ENCODE assay signal across 8 mouse cellular contexts in genomic region chr8:106135672-106136071, GRCm38 (mm10). TPM values are rescaled to one million over a fixed set of nuclear protein-coding genes. Genes with fewer than 3 reads are reported as not detected.
DNase-seq lines count a peak whose midpoint lies in the region; ATAC-seq and TF ChIP-seq lines count a peak whose summit lies in the region.

No protein-coding gene starts in this region.

- 3% methylated on average over 19 of the region's 19 CpGs for WGBS in heart, embryonic 11.5 days (ENCODE audit: insufficient replicate concordance)
- WGBS in intestine, embryonic 15.5 days: 4% methylated on average over 19 of the region's 19 CpGs

- no peak for TF ChIP-seq CTCF in MEL (IDR thresholded peaks at IDR 0.05 in 2 of 3, conservative IDR thresholded peaks at IDR 0.05 in 1 of 3; ENCODE audit: control insufficient read depth in 1 of 3, insufficient read depth in 1 of 3, low read depth in 2 of 3, low read length in 3 of 3, poor library complexity in 1 of 3, severe bottlenecking in 1 of 3)
- TF ChIP-seq CTCF in left cerebral cortex, adult 2 months (IDR thresholded peaks at IDR 0.05): no peak

- H3K27me3 ChIP-seq in heart, embryonic 11.5 days (ENCODE audit: control insufficient read depth, insufficient read depth, low read length): peaks cover 39% of the 10 kb centered on the region
- H3K27me3 ChIP-seq in MEL (ENCODE audit: control insufficient read depth in 1 of 2, insufficient read depth in 2 of 2, low read length in 2 of 2): peaks cover 0 to 7% of the 10 kb centered on the region in 2 experiments; a peak in 2 of 4 replicates
- H3K27me3 ChIP-seq in intestine, embryonic 15.5 days (replicated peaks): peaks cover 30% of the 10 kb centered on the region

- no peak for TF ChIP-seq EP300 in MEL (IDR thresholded peaks at IDR 0.05; ENCODE audit: low read depth in 1 of 2, low read length in 2 of 2)

- H3K4me3 ChIP-seq in heart, embryonic 11.5 days (ENCODE audit: low read depth, low read length): peak overlapping the region; percentile 53
- peak overlapping the region; percentile 45 to 60 for H3K4me3 ChIP-seq in MEL (ENCODE audit: control insufficient read depth in 1 of 2, insufficient read depth in 1 of 2, low read depth in 2 of 2, low read length in 2 of 2)
- H3K4me3 ChIP-seq in intestine, embryonic 15.5 days (replicated peaks): peak overlapping the region; percentile 53
- no peak overlapping the region for H3K4me3 ChIP-seq in left cerebral cortex, adult 2 months

- no peak for DNase-seq in heart, postnatal 14 days
- DNase-seq in MEL (ENCODE audit: low read depth, low spot score): no peak
- peak; percentile 44 to 77 for DNase-seq in lung, postnatal 4 days
- no peak for DNase-seq in left cerebral cortex, adult 2 months (ENCODE audit: extremely low spot score in 1 of 2, low spot score in 2 of 2)
- no peak for DNase-seq in cerebellum, adult 8-10 months
- no peak for DNase-seq in ovary, adult 18-20 months (ENCODE audit: low spot score)

- no peaks in the 10 kb centered on the region for H3K79me2 ChIP-seq in MEL (ENCODE audit: control insufficient read depth, insufficient read depth, low read length, poor library complexity)

- intact Hi-C loops in heart, postnatal 14 days (cut with DNase I): no loop called here
- intact Hi-C loops in left cerebral cortex, adult 2 months (cut with DNase I): no loop called here

- no peak overlapping the region for H3K27ac ChIP-seq in heart, embryonic 11.5 days (ENCODE audit: low read depth, low read length)
- no peak overlapping the region for H3K27ac ChIP-seq in MEL (ENCODE audit: control insufficient read depth, low read depth, low read length)
- peak overlapping the region; percentile 86 for H3K27ac ChIP-seq in intestine, embryonic 15.5 days
- H3K27ac ChIP-seq in left cerebral cortex, adult 2 months: no peak overlapping the region

- peak overlapping the region; percentile 99 for H3K4me2 ChIP-seq in heart, embryonic 11.5 days
- H3K4me2 ChIP-seq in intestine, embryonic 15.5 days (replicated peaks): peak overlapping the region; percentile 89

- peak overlapping the region; percentile 65; the same call in 1 of the 2 replicates for H3K9ac ChIP-seq in heart, embryonic 11.5 days (ENCODE audit: low read depth, low read length)
- H3K9ac ChIP-seq in MEL (ENCODE audit: control insufficient read depth, low read depth, low read length, poor library complexity, severe bottlenecking): peak overlapping the region; percentile 62
- H3K9ac ChIP-seq in intestine, embryonic 15.5 days: peak overlapping the region; percentile 45

- H3K4me1 ChIP-seq in heart, embryonic 11.5 days (ENCODE audit: control insufficient read depth, insufficient read depth, low read length): peaks cover 15% of the 10 kb centered on the region
- peaks cover 5 to 22% of the 10 kb centered on the region in 2 experiments for H3K4me1 ChIP-seq in MEL (ENCODE audit: control insufficient read depth in 1 of 2, insufficient read depth in 2 of 2, low read length in 2 of 2)
- H3K4me1 ChIP-seq in intestine, embryonic 15.5 days (replicated peaks): peaks cover 28% of the 10 kb centered on the region

- H3K36me3 ChIP-seq in heart, embryonic 11.5 days (ENCODE audit: control insufficient read depth, insufficient read depth, low read length): peaks cover 7% of the 10 kb centered on the region; the same call in 1 of the 2 replicates
- peaks cover 0 to 16% of the 10 kb centered on the region in 2 experiments; a peak in 2 of 4 replicates for H3K36me3 ChIP-seq in MEL (ENCODE audit: control insufficient read depth in 1 of 2, insufficient read depth in 2 of 2, low read length in 2 of 2)
- H3K36me3 ChIP-seq in intestine, embryonic 15.5 days: peaks cover 13% of the 10 kb centered on the region

- no peak for TF ChIP-seq RAD21 in MEL (IDR thresholded peaks at IDR 0.05; ENCODE audit: low read depth, low read length)

- TF ChIP-seq POLR2A in MEL (IDR thresholded peaks at IDR 0.05; ENCODE audit: control insufficient read depth in 1 of 2, insufficient read depth in 1 of 2, low read depth in 1 of 2, low read length in 2 of 2, poor library complexity in 1 of 2): no peak

- H3K9me3 ChIP-seq in heart, embryonic 11.5 days (replicated peaks; ENCODE audit: control insufficient read depth, low read length): no peaks in the 10 kb centered on the region
- H3K9me3 ChIP-seq in MEL (replicated peaks; ENCODE audit: insufficient read depth, low read length): no peaks in the 10 kb centered on the region
- no peaks in the 10 kb centered on the region for H3K9me3 ChIP-seq in intestine, embryonic 15.5 days

- no peak for ATAC-seq in heart, embryonic 11.5 days (replicated peaks; ENCODE audit: insufficient number of reproducible peaks, low FRiP score, low TSS enrichment)
- peak; percentile 6 for ATAC-seq in intestine, embryonic 15.5 days

TF ChIP-seq in MEL, 35 proteins besides CTCF, POLR2A, EP300 and RAD21:
- no peak for TF ChIP-seq ZMIZ1 (IDR thresholded peaks at IDR 0.05; ENCODE audit: low read depth, low read length)
- TF ChIP-seq MEF2A (IDR thresholded peaks at IDR 0.05; ENCODE audit: extremely low read depth, insufficient replicate concordance, low read depth, low read length, poor library complexity, severe bottlenecking): no peak
- TF ChIP-seq ZC3H11A (IDR thresholded peaks at IDR 0.05; ENCODE audit: low read depth, low read length): no peak
- TF ChIP-seq ZKSCAN1 (IDR thresholded peaks at IDR 0.05; ENCODE audit: low read depth, low read length): no peak
- TF ChIP-seq RCOR1 (IDR thresholded peaks at IDR 0.05; ENCODE audit: low read depth, low read length): no peak
- TF ChIP-seq E2F4 (IDR thresholded peaks at IDR 0.05; ENCODE audit: borderline replicate concordance, low read depth, low read length): no peak
- TF ChIP-seq ZNF384 (IDR thresholded peaks at IDR 0.05; ENCODE audit: low read depth, low read length): no peak
- no peak for TF ChIP-seq GABPA (IDR thresholded peaks at IDR 0.05; ENCODE audit: low read depth, low read length)

RNA-seq across cellular contexts. Expression of gene Esrp2, which starts 1.1 kb away (rescaled TPM):
- 1.3 and 1.4 TPM in 2 replicates for polyA plus RNA-seq in heart, embryonic 11.5 days (2014; fragmentation: Nextera tagmentation; extraction: Ambion mirVana)
- 1 to 10 TPM in 1 of 2 experiments, under 1 TPM in 1; 0.45 to 1.0 TPM for total RNA-seq in heart, postnatal 14 days (2021)
- 1.3 and 2.3 TPM in 2 replicates for total RNA-seq in MEL (2012; rRNA removed)
- polyA plus RNA-seq in MEL (2012; ENCODE audit: insufficient read depth in 1 of 2, insufficient read length in 2 of 2, low read depth in 1 of 2, low replicate concordance in 2 of 2, missing spikeins in 1 of 2): 1 to 10 TPM in 1 of 2 experiments, not detected in 1; 4.5 TPM
- 30.2 and 32.7 TPM in 2 replicates for polyA plus RNA-seq in intestine, embryonic 15.5 days (2015; fragmentation: Nextera tagmentation; extraction: Ambion mirVana)
- under 1 TPM in 1 of 2 experiments, not detected in 1; 0.41 TPM for total RNA-seq in left cerebral cortex, adult 2 months (2021)

RNA-seq across cellular contexts. Expression of gene Pla2g15, which starts 14.5 kb away (rescaled TPM):
- 3.0 and 7.2 TPM in 2 replicates for polyA plus RNA-seq in heart, embryonic 11.5 days (2014; fragmentation: Nextera tagmentation; extraction: Ambion mirVana)
- total RNA-seq in heart, postnatal 14 days (2021): 1 to 10 TPM; 5.5 to 8.1 TPM
- total RNA-seq in MEL (2012; rRNA removed): 4.0 and 6.2 TPM in 2 replicates
- 1 to 10 TPM in 1 of 2 experiments, not detected in 1; 9.4 TPM for polyA plus RNA-seq in MEL (2012; ENCODE audit: insufficient read depth in 1 of 2, insufficient read length in 2 of 2, low read depth in 1 of 2, low replicate concordance in 2 of 2, missing spikeins in 1 of 2)
- polyA plus RNA-seq in intestine, embryonic 15.5 days (2015; fragmentation: Nextera tagmentation; extraction: Ambion mirVana): 10.2 and 10.7 TPM in 2 replicates
- 10 to 100 TPM; 24.4 to 24.8 TPM for total RNA-seq in left cerebral cortex, adult 2 months (2021)

RNA-seq across cellular contexts. Expression of gene Slc7a6, which starts 33.0 kb away (rescaled TPM):
- 64.5 and 67.4 TPM in 2 replicates for polyA plus RNA-seq in heart, embryonic 11.5 days (2014; fragmentation: Nextera tagmentation; extraction: Ambion mirVana)
- 10 to 100 TPM; 12.2 to 13.8 TPM for total RNA-seq in heart, postnatal 14 days (2021)
- total RNA-seq in MEL (2012; rRNA removed): 26.2 and 34.4 TPM in 2 replicates
- 10 to 100 TPM in 1 of 2 experiments, not detected in 1; 48.2 TPM for polyA plus RNA-seq in MEL (2012; ENCODE audit: insufficient read depth in 1 of 2, insufficient read length in 2 of 2, low read depth in 1 of 2, low replicate concordance in 2 of 2, missing spikeins in 1 of 2)
- 34.4 and 37.9 TPM in 2 replicates for polyA plus RNA-seq in intestine, embryonic 15.5 days (2015; fragmentation: Nextera tagmentation; extraction: Ambion mirVana)
- 10 to 100 TPM; 24.9 to 26.5 TPM for total RNA-seq in left cerebral cortex, adult 2 months (2021)

Comparison
In these comparisons a context has a peak if more than half of its experiments do, and no peak if none do; other contexts are left out.
1. DNase-seq: peak in lung, postnatal 4 days (2 of 2); none in heart, postnatal 14 days (0 of 2), MEL (single experiment), left cerebral cortex, adult 2 months (0 of 2), cerebellum, adult 8-10 months (single experiment) and ovary, adult 18-20 months (single experiment).
2. Peak in every context shown above with its lines, with median percentiles within 50 percentile points of each other: H3K9ac ChIP-seq.